Mouse (Mus musculus) heart, postnatal 0 days (tissue): ENCODE data around the gene Ldhc.

ENCODE experiments used
- CTCF ChIP-seq: IDR thresholded peaks from 2 replicates; pipeline ENCODE4 v1.5.1; 2016; ENCODE audit warnings: antibody characterized with exemption, control low read depth, low read depth
- EP300 ChIP-seq: IDR thresholded peaks from 2 replicates; pipeline ENCODE4 v1.6.1; 2016; ENCODE audit warnings: antibody characterized with exemption, low read depth

- TF ChIP-seq CTCF: no peak
- no peak for TF ChIP-seq EP300
Measured at GRCm38 (mm10) chr7:46837073-46837472, 23.9 kb upstream of the Ldhc start.
